Comparison of ENCODE assay signal across 24 mouse cellular contexts in the genomic region with DNA sequence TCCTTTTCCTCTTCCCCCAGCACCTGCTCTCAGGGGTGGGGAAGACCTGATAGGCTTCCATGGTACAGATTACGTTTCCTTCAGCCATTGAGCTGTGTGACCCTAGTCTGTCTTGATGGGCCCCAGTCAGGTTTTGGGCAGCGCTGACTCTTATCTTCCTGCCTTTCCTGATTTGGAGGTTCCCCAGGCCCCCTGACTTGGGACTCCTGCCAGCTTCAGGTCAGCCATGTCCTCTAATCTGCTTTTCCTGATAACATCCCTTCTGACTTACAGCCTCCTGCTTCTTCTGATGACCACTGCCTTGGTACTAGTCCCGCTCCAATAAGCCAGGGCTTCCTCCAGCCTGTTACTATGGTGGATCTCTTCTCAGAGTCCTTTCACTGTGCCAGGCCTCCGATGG.
DNase-seq lines count a peak whose midpoint lies in the region; ATAC-seq and TF ChIP-seq lines count a peak whose summit lies in the region.
"Had no signal": no experiment of that assay in that cellular context is flagged by ENCODE, and none has a peak within 500 bp of the region (broad histone marks: within the 10 kb centered on the region; RNA-seq: fewer than 3 reads in every experiment).

No protein-coding gene starts in this region.

- no peak for TF ChIP-seq POLR2A in heart, adult 2 months (IDR thresholded peaks at IDR 0.05; ENCODE audit: insufficient read depth, low read depth, low read length)

- TF ChIP-seq CTCF in heart, adult 2 months (IDR thresholded peaks at IDR 0.05) = no peak

- H3K36me3 ChIP-seq in heart, embryonic 10.5 days = peaks cover 83% of the 10 kb centered on the region
- peaks cover 81% of the 10 kb centered on the region for H3K36me3 ChIP-seq in heart, embryonic 13.5 days
- no peaks in the 10 kb centered on the region for H3K36me3 ChIP-seq in heart, adult 2 months (ENCODE audit: control insufficient read depth, insufficient read depth, low read length)
- peaks cover 36% of the 10 kb centered on the region for H3K36me3 ChIP-seq in heart, embryonic 16.5 days (ENCODE audit: control insufficient read depth, insufficient read depth)
- H3K36me3 ChIP-seq: G1E had no signal

- WGBS in heart, embryonic 10.5 days = 36% methylated on average over 4 of the region's 4 CpGs
- WGBS in heart, embryonic 13.5 days = 20% methylated on average over 4 of the region's 4 CpGs
- WGBS in heart, adult 2 months = 63% methylated on average over 4 of the region's 4 CpGs
- 40% methylated on average over 4 of the region's 4 CpGs for WGBS in heart, embryonic 16.5 days

- no peak for ATAC-seq in heart, embryonic 13.5 days (ENCODE audit: extremely low read depth, insufficient number of reproducible peaks, low FRiP score, low TSS enrichment)
- ATAC-seq in heart, embryonic 16.5 days (replicated peaks; ENCODE audit: extremely low read depth, insufficient read depth, low FRiP score) = peak; percentile 35; the same call in 1 of the 2 replicates
- ATAC-seq: forebrain, embryonic 16.5 days; intestine, postnatal 0 days; Patski had no signal

- peak overlapping the region; percentile 14; the same call in 1 of the 2 replicates for H3K27ac ChIP-seq in heart, embryonic 10.5 days
- peak overlapping the region; percentile 44 for H3K27ac ChIP-seq in heart, embryonic 13.5 days (replicated peaks)
- no peak overlapping the region for H3K27ac ChIP-seq in heart, adult 2 months
- H3K27ac ChIP-seq in heart, embryonic 16.5 days (ENCODE audit: low read length) = no peak overlapping the region
- H3K27ac ChIP-seq: forebrain, embryonic 10.5 days; forebrain, embryonic 13.5 days; hindbrain, embryonic 12.5 days; hindbrain, embryonic 15.5 days had no signal

- no peak for DNase-seq in heart, embryonic 10.5 days (ENCODE audit: low spot score)
- no peak for DNase-seq in heart, adult 9 months (ENCODE audit: low spot score in 2 of 2)
- no peak for DNase-seq in heart, adult 2 months
- no peak for DNase-seq in heart, postnatal 4 days
- DNase-seq: adrenal gland, postnatal 10 days; adrenal gland, postnatal 36 days; B cell, adult 2 months; cerebellum, adult 18-20 months; cerebellum, adult 9-10 months; cerebellum, postnatal 14 days; gastrocnemius, postnatal 10 days; gastrocnemius, postnatal 36 days; kidney, adult 2 months had no signal

- H3K9ac ChIP-seq in heart, embryonic 13.5 days = peak overlapping the region; percentile 25; the same call in 1 of the 2 replicates
- H3K9ac ChIP-seq in heart, adult 2 months (ENCODE audit: low read depth, low read length) = no peak overlapping the region
- 0 out of 2 replicates have a peak overlapping the region, but pooled peaks have one; percentile 7 for H3K9ac ChIP-seq in heart, embryonic 16.5 days (ENCODE audit: low read length)
- H3K9ac ChIP-seq: forebrain, embryonic 13.5 days; hindbrain, embryonic 12.5 days; hindbrain, embryonic 15.5 days had no signal

- no peaks in the 10 kb centered on the region for H3K79me2 ChIP-seq in heart, adult 2 months (replicated peaks; ENCODE audit: control insufficient read depth, insufficient read depth, low read length)

- peak overlapping the region; percentile 18; the same call in 1 of the 2 replicates for H3K4me2 ChIP-seq in heart, embryonic 13.5 days
- no peak overlapping the region for H3K4me2 ChIP-seq in heart, embryonic 16.5 days (ENCODE audit: low read depth, low read length)
- H3K4me2 ChIP-seq: forebrain, embryonic 13.5 days; hindbrain, embryonic 12.5 days; hindbrain, embryonic 15.5 days had no signal

- peaks cover 98% of the 10 kb centered on the region for H3K27me3 ChIP-seq in heart, embryonic 10.5 days (ENCODE audit: insufficient read depth, poor library complexity, severe bottlenecking)
- peaks cover 35% of the 10 kb centered on the region for H3K27me3 ChIP-seq in heart, embryonic 13.5 days (replicated peaks)
- H3K27me3 ChIP-seq in heart, adult 2 months (ENCODE audit: control insufficient read depth, insufficient read depth, low read length) = no peaks in the 10 kb centered on the region
- H3K27me3 ChIP-seq in heart, embryonic 16.5 days (ENCODE audit: control insufficient read depth, insufficient read depth, low read length) = no peaks in the 10 kb centered on the region
- H3K27me3 ChIP-seq: CH12.LX; forebrain, embryonic 13.5 days; hindbrain, embryonic 12.5 days; hindbrain, embryonic 15.5 days; Patski had no signal

- no peaks in the 10 kb centered on the region for H3K9me3 ChIP-seq in heart, embryonic 10.5 days
- H3K9me3 ChIP-seq in heart, embryonic 13.5 days = no peaks in the 10 kb centered on the region
- H3K9me3 ChIP-seq in heart, embryonic 16.5 days (replicated peaks; ENCODE audit: control insufficient read depth, low read length) = no peaks in the 10 kb centered on the region
- H3K9me3 ChIP-seq: forebrain, embryonic 10.5 days; forebrain, embryonic 13.5 days; G1E; hindbrain, embryonic 12.5 days; hindbrain, embryonic 15.5 days had no signal

- TF ChIP-seq EP300 in heart, adult 2 months (IDR thresholded peaks at IDR 0.05; ENCODE audit: insufficient read depth, low read depth, low read length) = no peak

- peaks cover 58% of the 10 kb centered on the region for H3K4me1 ChIP-seq in heart, embryonic 10.5 days
- H3K4me1 ChIP-seq in heart, embryonic 13.5 days = peaks cover 64% of the 10 kb centered on the region
- H3K4me1 ChIP-seq in heart, adult 2 months (ENCODE audit: control insufficient read depth, insufficient read depth, low read length) = peaks cover under 1% of the 10 kb centered on the region
- peaks cover 30% of the 10 kb centered on the region for H3K4me1 ChIP-seq in heart, embryonic 16.5 days (ENCODE audit: control insufficient read depth, insufficient read depth, low read length)

- no peak overlapping the region for H3K4me3 ChIP-seq in heart, embryonic 10.5 days
- no peak overlapping the region for H3K4me3 ChIP-seq in heart, embryonic 13.5 days
- no peak overlapping the region for H3K4me3 ChIP-seq in heart, adult 2 months
- H3K4me3 ChIP-seq in heart, embryonic 16.5 days (ENCODE audit: low read length) = no peak overlapping the region
- H3K4me3 ChIP-seq: forebrain, embryonic 10.5 days; forebrain, embryonic 13.5 days; hindbrain, embryonic 12.5 days; hindbrain, embryonic 15.5 days had no signal

- intact Hi-C loops in heart, adult 2 months (cut with DNase I) = no loop called here

Comparison
In these comparisons a context has a peak if more than half of its experiments do, and no peak if none do; other contexts are left out.
1. H3K27ac ChIP-seq: peak in heart, embryonic 10.5 days (single experiment) and heart, embryonic 13.5 days (single experiment); none in heart, adult 2 months (single experiment) and heart, embryonic 16.5 days (single experiment).